Mouse (Mus musculus) left cerebral cortex, adult 9 months (tissue): ENCODE measurements at regions not wholly inside any gene's neighbourhood (a gene's known extent, or its start where the extent isn't known, plus 50 kb on each side); places are given as distances from the start of the nearest gene placed in this dataset.
"Not testable (repeated sequence)": the region's sequence is repeated elsewhere in the genome, so short reads cannot be mapped to it uniquely, and the experiment has no call there.

ENCODE experiments used
- DNase-seq, 2 experiments: peaks; one replicate each; pipeline ENCODE4 v3.0.0; 2022; ENCODE audit warnings: low spot score in 2 of 2

DNA sequence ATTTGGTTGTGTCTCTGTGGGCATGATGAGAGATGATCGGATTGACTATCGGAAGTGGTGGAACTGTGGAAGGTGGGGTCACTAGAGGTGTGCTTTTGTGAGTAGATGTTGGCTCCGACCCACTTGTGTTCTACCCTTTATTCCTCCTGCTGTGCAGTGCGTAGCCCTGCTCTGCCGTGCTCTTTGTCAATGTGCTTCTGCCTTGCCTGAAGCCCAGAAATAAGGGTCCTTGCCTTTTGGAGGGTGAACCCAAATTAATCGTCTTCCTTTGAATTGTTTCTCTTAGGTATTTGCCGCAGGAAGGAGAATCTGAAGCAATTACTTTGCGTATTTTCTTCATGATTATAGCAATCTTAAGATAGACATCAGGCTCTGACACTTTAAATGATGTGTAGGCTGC lies 421.6 kb upstream of the Zfp507 start:
- DNase-seq, result no peak

GRCm38 (mm10) chr7:36218386-36218785 lies 415.6 kb upstream of the Zfp507 start:
- DNase-seq, result no peak

DNA sequence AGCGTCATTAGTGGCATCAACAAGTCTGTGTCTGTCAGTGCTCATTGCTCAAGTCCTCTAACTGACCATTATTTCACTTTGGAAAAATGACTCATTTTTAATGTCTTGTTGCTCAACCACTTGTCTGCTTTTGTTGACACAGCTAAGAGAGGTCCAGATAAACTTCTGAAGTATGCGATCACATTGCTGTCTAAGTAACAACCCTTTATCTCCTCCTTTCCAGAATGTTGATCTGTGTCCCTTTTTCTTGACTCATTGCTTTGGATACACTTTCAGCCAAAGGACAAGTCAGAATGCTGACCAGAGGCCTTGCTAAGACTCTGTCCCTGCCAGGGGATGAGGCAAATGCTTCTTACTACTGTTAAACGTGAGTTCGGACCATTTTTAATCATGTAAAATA lies 407.2 kb upstream of the Zfp507 start:
- DNase-seq, result no peak

DNA sequence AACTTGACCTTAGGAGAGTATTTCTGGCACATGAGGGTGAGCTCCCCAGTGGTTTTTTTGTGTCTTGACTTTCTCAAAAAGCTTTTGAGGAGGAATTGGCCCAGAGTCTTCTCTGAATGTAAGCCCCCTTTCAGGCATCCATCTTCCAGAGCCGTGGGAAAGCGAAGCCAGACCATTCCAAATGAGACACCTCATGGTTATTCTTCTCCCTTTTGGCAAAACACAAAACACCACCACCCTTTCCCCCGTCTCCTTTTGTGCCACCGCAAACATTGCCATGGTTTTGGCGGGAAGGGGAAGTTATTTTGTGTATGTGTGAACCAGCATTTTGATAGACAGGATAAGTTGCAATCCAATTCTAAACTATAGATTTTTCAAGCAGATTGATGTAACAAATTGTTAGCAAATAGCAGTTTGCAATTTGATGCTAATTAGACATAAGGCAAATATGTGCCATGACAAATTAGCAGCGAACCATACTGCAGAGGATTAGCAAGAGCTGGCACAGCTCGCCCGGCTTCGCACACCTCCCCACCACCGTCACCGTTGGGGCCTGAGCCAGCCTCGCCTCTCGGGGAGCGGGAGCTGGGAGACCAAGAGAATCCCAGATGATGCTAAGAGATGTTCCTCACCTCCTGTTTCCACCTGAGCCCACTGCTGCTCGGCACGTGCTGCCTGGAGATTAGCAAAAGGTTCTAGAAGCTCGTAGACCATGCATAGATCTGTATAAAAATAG lies 404.9 kb upstream of the Zfp507 start:
- peak in 1 of 2 experiments; percentile 48 for DNase-seq

- DNase-seq, result no peak
These were observed 395.4 kb upstream of the Zfp507 start for GRCm38 (mm10) chr7:36198091-36198700.

DNA sequence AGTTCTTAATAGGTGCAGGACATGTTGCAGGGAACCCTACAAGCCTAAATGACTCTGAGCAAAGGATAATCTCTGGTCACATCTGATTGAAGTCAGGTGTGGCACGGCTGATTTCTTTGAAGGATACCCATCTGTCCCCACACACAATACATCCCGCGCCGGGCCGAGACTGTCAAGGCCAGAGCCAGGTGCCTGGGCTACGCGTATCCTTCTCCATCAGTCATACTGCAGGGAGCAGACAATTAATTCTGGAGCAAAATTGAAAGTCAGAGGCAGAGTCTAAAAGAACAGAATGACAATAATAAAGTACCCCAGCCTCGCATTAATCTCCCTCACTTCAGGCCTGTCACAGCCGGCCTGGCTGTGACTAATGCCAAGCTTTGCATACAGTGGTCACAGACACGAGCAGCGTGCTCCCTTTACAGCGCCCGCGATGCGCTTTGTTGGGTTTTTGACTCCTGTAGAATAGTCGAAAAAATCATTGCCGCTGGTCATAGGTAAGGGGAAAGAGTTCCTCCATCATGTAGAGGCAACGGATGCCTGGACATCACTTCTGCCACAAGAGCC lies 393.4 kb upstream of the Zfp507 start:
- DNase-seq, result no peak

GRCm38 (mm10) chr7:36192645-36193044 lies 389.8 kb upstream of the Zfp507 start:
- DNase-seq, result no peak

- DNase-seq, result peak in 1 of 2 experiments; percentile 16
These were observed 375.1 kb upstream of the Zfp507 start for GRCm38 (mm10) chr7:36177947-36178346.

DNA sequence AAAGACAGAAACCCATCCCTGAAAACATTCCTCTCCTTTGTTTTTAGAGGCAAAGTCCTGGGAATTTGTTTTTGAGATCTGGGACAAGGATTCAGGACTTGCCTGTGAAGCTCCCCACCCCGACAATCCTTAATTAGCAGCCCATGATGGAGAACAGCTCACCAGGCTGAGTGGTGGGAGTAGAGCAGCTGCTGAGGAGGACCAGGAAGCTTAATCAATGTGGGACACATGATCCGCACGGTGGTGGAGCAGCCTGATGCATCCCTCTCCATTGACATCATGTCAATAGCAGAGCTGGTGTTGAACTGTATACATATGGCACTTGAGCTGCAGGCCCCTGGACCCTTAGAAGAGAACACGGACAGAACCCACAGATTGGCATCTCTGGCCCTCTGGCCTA lies 372.5 kb upstream of the Zfp507 start:
- DNase-seq, result peak in 1 of 2 experiments; percentile 23

GRCm38 (mm10) chr7:36172511-36172910 lies 369.7 kb upstream of the Zfp507 start:
- DNase-seq, result not testable (repeated sequence)

- DNase-seq, result no peak
These were observed 354.6 kb upstream of the Zfp507 start for GRCm38 (mm10) chr7:36157270-36157945.

GRCm38 (mm10) chr7:36156595-36156994 lies 353.8 kb upstream of the Zfp507 start:
- no peak for DNase-seq

DNA sequence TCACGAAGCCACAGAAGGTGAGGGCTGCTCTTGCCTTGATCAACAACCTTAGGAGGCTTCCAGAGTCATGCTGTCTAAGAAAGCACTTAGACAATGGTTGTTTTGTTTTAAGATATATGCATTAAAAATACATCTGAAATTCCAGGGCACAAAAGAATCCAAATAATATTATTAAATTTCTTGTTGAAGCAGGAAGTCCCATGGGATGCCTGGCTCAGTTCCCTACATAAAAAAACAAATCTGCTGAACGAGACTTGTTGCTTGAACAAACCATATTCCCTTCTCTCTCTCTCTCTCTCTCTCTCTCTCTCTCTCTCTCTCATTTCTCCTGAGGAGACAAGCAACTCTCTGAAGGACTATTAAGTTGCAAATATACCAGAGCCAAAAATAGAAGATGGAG lies 352.8 kb upstream of the Zfp507 start:
- no peak for DNase-seq

DNA sequence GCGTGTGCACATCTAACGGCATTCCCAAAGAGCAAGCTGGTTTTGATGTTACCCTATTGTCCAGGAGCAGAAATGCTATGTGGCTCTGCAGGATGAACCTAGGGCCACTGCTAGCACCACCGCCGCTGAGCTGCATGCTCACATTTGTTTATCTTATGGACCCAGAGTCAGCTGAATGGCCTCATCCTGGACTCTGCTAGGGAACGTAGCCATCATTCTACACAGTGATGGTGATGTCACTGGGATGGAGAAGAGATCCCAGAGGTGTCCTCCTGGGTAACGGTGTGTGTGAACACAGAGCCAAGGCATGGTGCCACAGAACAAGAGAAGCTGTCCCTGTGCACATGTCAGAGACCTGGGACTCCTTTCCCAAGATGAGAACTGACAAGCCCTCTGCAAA lies 352.4 kb upstream of the Zfp507 start:
- no peak for DNase-seq

DNA sequence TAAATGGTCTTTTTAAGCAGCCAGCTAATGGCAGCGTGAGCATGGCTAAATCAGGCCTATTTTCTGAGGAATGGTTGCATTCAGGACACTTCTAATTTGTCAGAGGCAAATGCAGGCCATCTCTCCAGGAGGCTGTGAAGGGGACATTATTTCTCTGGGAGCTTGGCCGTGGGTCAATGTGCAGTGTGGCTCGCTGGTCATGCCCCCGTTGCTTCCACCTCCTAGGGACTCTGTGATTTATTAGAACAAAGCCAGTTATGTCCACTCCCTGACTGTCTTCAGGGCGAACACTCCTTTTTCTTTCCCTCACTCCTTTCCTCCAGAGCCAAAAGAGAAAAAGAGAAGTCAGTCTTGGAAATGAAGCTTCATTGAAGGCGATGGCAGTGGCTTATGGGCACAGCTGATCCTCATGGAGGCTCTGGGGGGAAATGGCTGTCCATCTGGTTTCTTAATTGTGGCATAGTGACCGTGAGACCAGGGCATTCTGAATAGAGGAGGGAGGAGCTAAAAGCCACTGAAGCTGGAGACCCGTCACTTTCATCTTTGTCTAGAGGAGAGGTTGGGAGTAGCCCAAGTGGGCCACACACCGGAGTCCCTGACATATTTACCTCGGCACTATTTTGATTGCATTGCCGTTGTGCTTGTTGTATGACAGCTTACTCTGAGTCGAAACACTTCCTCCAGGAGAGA lies 348.2 kb upstream of the Zfp507 start:
- DNase-seq, result no peak

DNA sequence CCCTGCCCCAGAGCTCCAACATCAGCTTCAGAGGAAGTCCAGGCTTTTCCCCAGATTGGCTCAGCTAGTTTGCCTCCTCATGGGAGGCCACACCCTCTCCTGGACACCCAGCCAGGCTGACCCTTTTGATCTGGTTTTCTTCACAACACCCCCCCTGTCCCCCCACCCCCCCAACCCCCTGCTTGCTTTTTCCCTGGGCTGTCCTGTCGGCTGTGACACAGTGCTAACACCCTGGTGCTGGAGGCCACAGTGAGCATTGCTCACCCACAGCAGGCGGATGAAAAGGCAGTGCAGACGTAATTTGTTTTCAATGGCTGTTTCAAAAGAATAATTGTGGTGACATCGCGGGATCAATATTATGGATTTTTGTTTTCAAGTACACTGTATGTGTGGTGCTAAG lies 333.8 kb upstream of the Zfp507 start:
- no peak for DNase-seq

GRCm38 (mm10) chr7:36134557-36134956 lies 331.8 kb upstream of the Zfp507 start:
- no peak for DNase-seq

- no peak for DNase-seq
These were observed 330.9 kb upstream of the Zfp507 start for GRCm38 (mm10) chr7:36133658-36134143.

GRCm38 (mm10) chr7:36133026-36133425 lies 330.2 kb upstream of the Zfp507 start:
- no peak for DNase-seq

GRCm38 (mm10) chr7:36132569-36132968 lies 329.8 kb upstream of the Zfp507 start:
- no peak for DNase-seq

DNA sequence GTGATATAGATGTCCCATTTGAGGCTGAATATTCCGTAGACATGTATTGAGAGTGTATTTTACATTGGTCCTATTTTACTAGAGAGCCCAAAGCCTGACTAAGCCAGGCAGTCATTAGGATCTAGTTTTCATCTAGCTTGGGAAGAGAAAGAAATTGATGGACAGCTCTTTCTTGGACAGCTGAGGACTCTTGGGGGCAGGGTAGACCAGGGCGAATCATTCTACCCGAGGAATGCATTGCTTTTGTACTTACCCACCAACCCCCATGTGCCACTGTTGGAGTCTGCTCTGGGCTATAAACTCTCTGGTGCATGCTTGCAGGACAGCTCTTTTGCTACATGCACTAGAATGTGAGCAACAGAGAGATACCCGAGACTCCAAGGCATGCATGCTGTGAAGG lies 294.3 kb upstream of the Zfp507 start:
- DNase-seq, result no peak
